Mouse (Mus musculus) ES-E14 (cell line): ENCODE measurements around the gene Dhrs9. TPM values are rescaled to one million over a fixed set of nuclear protein-coding genes. Genes with fewer than 3 reads are reported as not detected.

Source experiments
- DNase-seq: peaks from one replicate; pipeline ENCODE4 v3.0.0-alpha.2; 2013; ENCODE audit warnings: low read depth, low spot score
- H3K27ac ChIP-seq: 2 replicates; pipeline ENCODE4 v1.5.1; 2012; ENCODE audit warnings: low read depth, mild to moderate bottlenecking, low read length, moderate library complexity, mixed read lengths; ENCODE audit not compliant: poor library complexity, insufficient read depth, severe bottlenecking
- H3K36me3 ChIP-seq: 2 replicates; pipeline ENCODE4 v1.6.1; 2012; ENCODE audit warnings: mild to moderate bottlenecking, low read length, moderate library complexity, mixed read lengths; ENCODE audit not compliant: control insufficient read depth, poor library complexity, insufficient read depth, severe bottlenecking
- H3K4me1 ChIP-seq, 2 experiments: fragments of 150-350 bp in 1 of 2; sonication (generic) in 1 of 2; 2 replicates each; pipeline ENCODE4 v1.6.1; 2012; ENCODE audit warnings: low read length in 2 of 2, mild to moderate bottlenecking in 1 of 2, mixed read lengths in 1 of 2; ENCODE audit not compliant: control insufficient read depth in 2 of 2, insufficient read depth in 2 of 2, poor library complexity in 1 of 2
- H3K4me3 ChIP-seq, 2 experiments: fragments of 150-350 bp in 1 of 2; sonication (generic) in 1 of 2; 2 replicates each; pipeline ENCODE4 v1.5.1; 2012; ENCODE audit warnings: low read length in 2 of 2, low read depth in 1 of 2, mild to moderate bottlenecking in 1 of 2, mixed read lengths in 1 of 2; ENCODE audit not compliant: insufficient read depth in 1 of 2, poor library complexity in 1 of 2, severe bottlenecking in 1 of 2
- H3K9ac ChIP-seq: 2 replicates; pipeline ENCODE4 v1.6.1; 2012; ENCODE audit warnings: low read depth, mild to moderate bottlenecking, low read length, mixed read lengths; ENCODE audit not compliant: poor library complexity, insufficient read depth, severe bottlenecking
- H3K9me3 ChIP-seq: fragments of 150-350 bp; sonication (generic); 2 replicates; pipeline ENCODE4 v1.6.1; 2012; ENCODE audit warnings: low read depth, mild to moderate bottlenecking, low read length; ENCODE audit not compliant: control insufficient read depth, insufficient read depth
- CHD2 ChIP-seq: IDR thresholded peaks from 2 replicates; pipeline ENCODE4 v1.6.1; 2014; ENCODE audit warnings: mild to moderate bottlenecking, low read depth, low read length, inconsistent platforms
- HCFC1 ChIP-seq: IDR thresholded peaks from 2 replicates; pipeline ENCODE4 v1.6.1; 2012; ENCODE audit warnings: low read length, inconsistent platforms, borderline replicate concordance; ENCODE audit not compliant: insufficient read depth
- MAFK ChIP-seq: IDR thresholded peaks from 2 replicates; pipeline ENCODE4 v1.6.1; 2014; ENCODE audit warnings: mild to moderate bottlenecking, low read depth, low read length, inconsistent platforms; ENCODE audit not compliant: insufficient read depth
- ZC3H11A ChIP-seq: IDR thresholded peaks from 2 replicates; pipeline ENCODE4 v1.6.1; 2012; ENCODE audit warnings: low read depth, mild to moderate bottlenecking, inconsistent platforms, low read length, borderline replicate concordance
- ZNF384 ChIP-seq: IDR thresholded peaks from 2 replicates; pipeline ENCODE4 v1.6.1; 2012; ENCODE audit warnings: low read depth, low read length, inconsistent platforms
- in situ Hi-C, 2 experiments: fragments of 600-800 bp; cut with MboI; formaldehyde crosslinking; loops; one replicate each; pipeline ENCODE4 v1.15.1; 2025; ENCODE audit warnings: low sequenced_read_pairs in 2 of 2, inconsistent platforms in 1 of 2; ENCODE audit not compliant: unreplicated experiment in 2 of 2
- total RNA-seq: library from RNA; depleted of rRNA; stranded (reverse); fragments of 300-350 nt; gene quantifications from 2 replicates; pipeline ENCODE4 v1.2.3, GENCODE M21; 2012

Dhrs9 gene
- total RNA-seq, 1 experiment, result 0.40 TPM

GRCm38 (mm10) chr2:69382838-69383237, 2.6 kb downstream of the Dhrs9 start:
- no peaks in the 10 kb centered on the region for H3K9me3 ChIP-seq
- DNase-seq, result no peak
- H3K9ac ChIP-seq, result no peak overlapping the region
- H3K4me3 ChIP-seq, result no peak overlapping the region
- peaks cover 0 to 7% of the 10 kb centered on the region in 2 experiments; a peak in 2 of 4 replicates for H3K4me1 ChIP-seq
- in situ Hi-C loops, result no loop called here
- no peak for TF ChIP-seq HCFC1
- no peak overlapping the region for H3K27ac ChIP-seq
- H3K36me3 ChIP-seq, result no peaks in the 10 kb centered on the region

DNA sequence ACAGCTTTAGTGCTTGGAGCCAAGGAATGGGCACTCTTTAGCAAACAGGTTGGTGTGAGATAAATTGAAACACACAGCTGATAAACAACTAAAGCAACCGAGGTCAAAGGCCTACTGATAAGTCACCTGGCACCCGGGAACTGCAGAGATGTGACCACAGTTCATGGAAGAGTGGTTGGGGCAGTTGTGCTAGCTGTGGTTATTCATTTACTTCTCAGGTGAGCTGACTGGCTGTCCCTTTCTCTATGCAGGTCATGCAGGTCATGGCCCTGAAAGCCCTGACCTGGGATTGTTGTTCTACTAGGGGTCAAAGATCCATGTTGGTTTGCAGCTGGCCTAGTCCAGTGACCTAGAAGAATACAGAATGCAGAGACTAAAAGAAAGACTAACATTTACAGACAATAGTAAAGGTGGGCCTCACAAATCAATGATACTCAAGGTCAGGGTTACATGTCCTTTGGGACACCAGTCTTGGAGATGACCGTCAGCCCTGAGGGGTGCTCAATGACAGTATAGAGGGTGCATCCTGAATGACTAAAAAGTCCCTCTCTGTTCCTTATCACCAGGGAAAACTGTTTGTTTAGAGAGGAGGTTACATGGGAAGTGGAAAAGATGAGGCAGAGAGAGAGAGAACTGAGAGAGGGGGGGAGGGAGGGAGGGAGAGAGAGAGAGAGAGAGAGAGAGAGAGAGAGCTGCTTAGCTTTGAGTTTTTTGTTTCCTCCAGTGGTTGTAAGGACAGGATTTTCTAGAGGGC, 6.0 kb downstream of the Dhrs9 start:
- TF ChIP-seq ZNF384 (no peak), CHD2 (no peak), MAFK (no peak), HCFC1 (no peak), ZC3H11A (no peak)
- Histone ChIP-seq H3K9me3 (no peaks in the 10 kb centered on the region), H3K9ac (no peak overlapping the region), H3K27ac (no peak overlapping the region), H3K4me3 (no peak overlapping the region), H3K36me3 (no peaks in the 10 kb centered on the region), H3K4me1 (no peaks in the 10 kb centered on the region)
- no peak for DNase-seq
- in situ Hi-C loops, result no loop called here

- H3K36me3 ChIP-seq, result no peaks in the 10 kb centered on the region
- TF ChIP-seq CHD2 (no peak), ZC3H11A (no peak), HCFC1 (no peak), MAFK (no peak), ZNF384 (no peak)
- in situ Hi-C loops, result no loop called here
- no peak overlapping the region for H3K4me3 ChIP-seq
- H3K4me1 ChIP-seq, result no peaks in the 10 kb centered on the region
- H3K9ac ChIP-seq, result no peak overlapping the region
- no peak overlapping the region for H3K27ac ChIP-seq
- no peaks in the 10 kb centered on the region for H3K9me3 ChIP-seq
- DNase-seq, result no peak
Measured at GRCm38 (mm10) chr2:69393947-69394346, 13.7 kb downstream of the Dhrs9 start.

GRCm38 (mm10) chr2:69395597-69396248, 15.5 kb downstream of the Dhrs9 start:
- Histone ChIP-seq H3K9me3 (no peaks in the 10 kb centered on the region), H3K4me1 (no peaks in the 10 kb centered on the region), H3K9ac (no peak overlapping the region), H3K4me3 (no peak overlapping the region), H3K36me3 (no peaks in the 10 kb centered on the region), H3K27ac (no peak overlapping the region)
- DNase-seq, result no peak
- in situ Hi-C loops, result no loop called here
- TF ChIP-seq ZC3H11A, result no peak
- no peak for TF ChIP-seq MAFK
- no peak for TF ChIP-seq HCFC1
- no peak for TF ChIP-seq ZNF384
- no peak for TF ChIP-seq CHD2
